Mouse (Mus musculus) thymus, adult 2 months (tissue): ENCODE data around the gene Smg1.

Experiments used
- CTCF ChIP-seq: fragments of 200-500 bp; IDR thresholded peaks from 2 replicates; pipeline ENCODE4 v1.5.1; 2012; ENCODE audit warnings: mild to moderate bottlenecking, control low read depth, low read length, moderate library complexity, borderline replicate concordance; ENCODE audit not compliant: control insufficient read depth, poor library complexity, insufficient read depth; ENCODE audit errors: extremely low read depth
- POLR2A ChIP-seq: fragments of 200-500 bp; IDR thresholded peaks from 2 replicates; pipeline ENCODE4 v1.6.1; 2012; ENCODE audit warnings: mild to moderate bottlenecking, low read length, control low read depth, moderate library complexity; ENCODE audit not compliant: control insufficient read depth, poor library complexity, insufficient read depth; ENCODE audit errors: extremely low read depth

GRCm38 (mm10) chr7:118135128-118135527, 108.3 kb downstream of the Smg1 start:
- TF ChIP-seq CTCF (no peak), POLR2A (no peak)
